Mouse (Mus musculus) NIH3T3 (cell line): ENCODE measurements around the gene Rtn4rl2.
"Not testable (repeated sequence)": the region's sequence is repeated elsewhere in the genome, so short reads cannot be mapped to it uniquely, and the experiment has no call there.

Experiments
- DNase-seq: peaks from one replicate; pipeline ENCODE4 v3.0.0-alpha.2; 2012; ENCODE audit warnings: low read depth

Gene Rtn4rl2

DNA sequence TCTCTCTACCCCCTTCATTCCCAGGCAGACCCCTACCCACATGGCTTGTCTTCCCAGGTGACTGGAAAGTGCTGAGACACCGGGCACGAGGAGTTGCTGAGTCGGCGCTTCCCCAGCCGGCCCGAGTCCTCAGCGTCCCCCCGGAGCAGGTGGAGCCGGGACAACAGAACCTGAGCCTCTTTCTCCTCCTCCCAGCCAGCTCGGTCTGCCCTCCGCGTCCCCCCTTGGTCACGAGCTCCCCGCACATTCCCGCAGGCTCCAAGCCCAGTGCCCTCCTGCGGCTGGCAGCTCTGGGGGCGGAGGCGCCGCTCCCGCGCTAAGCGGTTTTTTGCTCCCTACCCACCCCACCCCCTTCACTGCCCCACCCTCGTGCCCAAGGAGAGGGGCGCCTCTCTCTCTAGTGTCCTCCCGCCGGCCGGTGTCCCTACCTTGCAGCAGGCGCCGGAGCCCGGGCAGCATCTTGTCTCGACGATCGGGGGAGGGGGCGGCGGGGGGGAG, at the start of gene Rtn4rl2:
Rtn4rl2 (minus strand) TSS at position 477 of the 498 bp plus-strand sequence.
- DNase-seq = no peak

DNA sequence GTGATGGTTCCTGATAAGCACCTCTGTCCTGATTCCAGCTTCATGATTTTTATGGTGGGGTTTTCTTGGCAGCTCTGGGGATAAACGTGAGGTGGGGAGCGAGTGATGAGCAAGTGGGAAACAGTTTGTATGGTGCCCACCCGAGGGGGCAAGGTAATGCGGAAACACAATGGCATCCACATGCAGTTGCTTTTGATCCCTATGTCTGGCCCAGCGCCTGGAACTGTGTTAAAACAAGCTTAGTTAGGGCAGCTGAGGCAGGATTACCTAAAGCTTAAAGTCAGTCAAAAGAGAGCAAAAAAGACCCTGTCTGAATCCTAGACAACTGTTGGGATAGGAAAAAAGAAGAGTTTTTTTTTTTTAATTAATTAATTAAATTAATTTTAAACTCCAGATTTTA, 48.6 kb upstream of the Rtn4rl2 start:
- no peak for DNase-seq

DNA sequence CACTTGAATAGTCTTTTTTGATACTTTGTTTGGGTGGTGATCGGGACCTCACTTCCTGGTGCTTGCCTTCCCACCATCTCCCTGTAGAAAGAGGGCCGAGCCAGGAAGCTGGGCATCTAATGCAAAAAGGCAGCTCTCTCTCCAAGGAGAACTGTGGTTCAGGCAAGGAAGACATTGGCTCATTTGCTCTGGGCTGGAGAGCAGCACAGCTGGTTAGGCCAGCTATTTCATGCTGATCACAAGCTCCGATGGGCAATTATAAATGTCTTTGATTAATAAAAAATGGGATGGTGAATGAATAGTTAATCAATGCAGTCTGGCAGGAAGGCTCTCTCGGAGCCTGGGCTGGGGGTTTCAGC, 48.1 kb upstream of the Rtn4rl2 start:
- DNase-seq = no peak

DNA sequence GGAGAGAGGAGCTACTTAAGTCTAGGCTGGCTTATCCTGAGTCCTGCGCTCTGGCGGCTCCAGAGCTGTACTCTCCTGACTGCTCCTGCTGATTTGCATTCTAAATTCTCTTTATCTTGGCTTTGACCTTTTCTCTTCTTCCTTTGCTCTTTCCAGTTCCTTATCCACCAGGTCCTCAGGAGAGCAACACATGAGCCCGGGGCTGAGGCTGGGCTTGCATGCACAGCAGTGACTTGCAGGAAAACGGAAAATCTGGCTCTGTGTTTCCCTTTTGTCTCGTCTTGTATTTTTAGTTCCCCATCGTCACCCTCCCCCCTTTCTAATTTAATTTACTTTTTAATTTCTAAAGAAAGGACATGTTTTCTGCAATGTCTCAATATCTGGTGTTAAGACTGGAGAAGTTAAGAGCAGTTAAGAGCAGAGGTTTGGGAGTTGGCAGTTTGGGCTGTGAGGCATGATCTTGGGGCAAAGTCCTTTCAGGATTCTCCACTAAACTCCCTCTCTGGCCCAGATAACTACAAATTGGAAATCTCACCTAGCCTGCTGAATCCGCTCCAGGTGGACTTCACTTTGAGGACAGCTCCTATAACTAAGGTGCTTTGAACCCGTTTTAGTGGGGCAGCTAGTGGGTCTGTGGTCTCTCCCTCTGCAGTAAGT, 47.6 kb upstream of the Rtn4rl2 start:
- DNase-seq = no peak

DNA sequence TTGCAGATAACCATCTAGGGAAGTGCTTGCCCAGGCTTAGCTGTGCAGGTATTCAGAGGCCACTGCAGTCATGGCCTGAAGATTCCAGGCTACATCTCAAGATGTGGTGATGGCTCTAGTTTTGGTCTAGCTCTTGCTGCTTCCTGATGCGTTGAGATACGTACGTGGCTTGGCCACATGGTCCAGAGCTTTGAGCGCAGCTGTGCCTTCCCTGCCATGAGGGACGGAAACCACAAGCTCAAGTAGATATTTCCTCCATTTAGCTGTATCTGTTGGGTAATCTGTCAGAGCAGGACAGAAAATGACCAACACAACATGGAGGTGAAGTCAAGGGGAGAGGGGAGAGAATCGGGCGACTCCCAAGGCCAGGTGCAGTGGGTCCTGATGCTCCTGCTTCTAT, 43.7 kb upstream of the Rtn4rl2 start:
- no peak for DNase-seq

DNA sequence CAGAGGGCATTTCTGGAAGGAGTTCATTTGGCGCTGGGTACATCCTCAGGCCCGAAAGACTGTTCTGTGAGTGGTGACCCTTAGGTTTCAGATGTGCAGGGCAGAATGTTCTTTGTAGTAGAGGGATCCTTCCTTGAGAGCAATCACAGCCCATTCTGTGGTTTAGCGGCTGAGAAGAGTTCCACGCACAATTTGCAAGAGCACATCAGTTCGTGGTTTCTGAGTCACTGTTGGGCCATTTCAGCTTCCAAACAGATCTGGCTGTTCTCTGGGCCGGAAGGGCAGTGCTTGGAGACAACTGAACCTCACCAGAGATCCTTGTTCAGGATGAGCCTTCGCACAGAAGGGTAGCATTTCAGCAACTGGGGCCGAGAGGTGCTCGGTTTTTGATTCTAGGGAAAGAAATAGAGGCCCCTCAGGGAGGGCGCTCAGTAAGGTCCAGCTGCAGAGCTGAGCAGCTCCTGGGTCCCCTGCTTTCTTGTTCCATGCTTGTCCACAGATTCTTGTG, 33.1 kb upstream of the Rtn4rl2 start:
- DNase-seq = peak; percentile 54

DNA sequence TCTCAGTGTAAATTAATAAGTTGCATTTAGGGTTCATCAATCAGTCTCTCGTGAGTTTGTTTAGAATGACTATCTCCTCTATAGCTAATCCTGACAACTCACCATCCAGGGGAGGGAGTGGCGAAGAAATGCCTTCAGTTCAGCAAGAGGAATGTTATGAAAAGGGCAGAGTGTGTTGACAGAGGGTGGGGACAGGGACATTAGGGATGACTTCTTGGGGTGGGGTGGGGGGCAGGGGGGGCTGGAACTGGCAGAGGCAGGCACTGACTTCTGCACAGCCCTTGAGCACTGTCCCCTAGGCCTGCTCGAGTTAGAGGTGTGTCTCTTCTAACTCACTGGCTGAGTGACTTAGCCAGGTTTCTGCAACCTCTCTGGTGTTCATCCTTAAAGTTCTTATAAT, 31.7 kb upstream of the Rtn4rl2 start:
- no peak for DNase-seq

DNA sequence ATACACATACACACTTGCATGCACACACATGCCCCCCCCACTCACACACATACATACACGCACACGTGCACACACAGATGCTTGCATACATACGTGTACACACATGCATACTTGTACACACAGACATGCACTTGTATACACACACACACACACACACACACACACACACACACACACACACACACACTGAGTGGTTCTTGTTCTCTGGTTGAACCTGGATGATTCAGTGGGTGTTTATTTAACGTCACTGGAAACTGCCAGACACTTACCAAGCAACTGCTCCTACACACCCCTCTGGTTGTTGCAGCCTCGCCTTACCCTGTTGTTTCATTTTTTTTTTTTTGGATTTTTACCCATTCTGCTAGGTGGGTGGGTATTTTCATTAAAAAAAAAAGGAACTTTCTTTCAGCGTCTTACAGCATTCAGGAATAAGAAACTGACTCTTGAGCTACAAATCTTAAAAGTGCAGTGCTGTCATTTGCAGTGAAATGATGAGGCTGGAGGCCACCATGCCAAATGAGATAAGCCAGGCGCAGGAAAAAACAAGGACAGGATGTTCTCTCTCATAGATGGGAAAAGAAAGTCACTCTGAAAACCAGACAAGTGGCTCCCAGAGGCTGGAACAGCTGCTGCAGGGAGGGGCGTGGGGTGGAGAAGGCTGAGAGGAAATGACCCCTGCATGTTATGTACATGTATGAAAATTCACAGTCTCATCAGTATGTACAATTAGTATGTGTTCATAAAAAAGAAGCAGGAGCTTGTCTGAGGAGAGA, 30.2 kb upstream of the Rtn4rl2 start:
- no peak for DNase-seq

DNA sequence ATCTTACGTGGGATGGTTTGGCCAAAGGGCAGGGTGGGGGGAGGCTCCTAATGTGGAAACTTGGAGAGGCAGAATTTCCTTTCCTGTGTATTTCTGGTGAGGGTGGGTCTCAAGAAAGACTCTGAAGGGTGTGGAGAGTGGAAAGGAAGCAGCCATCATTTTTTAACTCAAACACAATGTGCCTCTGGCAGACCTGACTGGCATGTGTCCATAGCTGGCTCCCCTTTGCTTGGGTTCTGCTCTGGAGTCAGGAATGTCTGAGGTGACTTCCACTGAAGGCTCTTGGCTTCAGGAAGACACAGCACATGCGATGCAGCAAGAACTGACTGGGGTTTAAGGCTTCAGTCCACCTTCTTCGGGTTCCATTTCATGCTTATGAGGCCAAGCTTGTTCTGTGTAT, 28.8 kb upstream of the Rtn4rl2 start:
- no peak for DNase-seq

DNA sequence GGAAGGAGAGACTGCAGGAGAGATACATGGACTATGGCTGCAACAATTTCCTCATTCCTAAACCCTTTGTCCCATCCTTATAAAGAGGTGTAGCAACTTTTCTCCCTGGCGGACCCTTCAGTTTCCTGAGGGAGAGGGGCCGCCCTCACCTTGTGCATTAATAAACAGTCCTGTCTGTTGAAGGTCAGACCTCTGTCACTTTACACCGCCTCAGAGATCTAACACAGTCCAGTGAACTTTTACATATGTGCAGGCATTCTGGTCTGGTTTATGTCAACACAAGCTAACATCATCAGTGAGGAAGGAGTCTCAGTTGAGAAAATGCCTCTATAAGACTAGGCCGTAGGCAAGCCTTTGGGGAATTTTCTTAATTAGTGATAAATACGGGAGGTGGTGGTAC, 27.4 kb upstream of the Rtn4rl2 start:
- DNase-seq = no peak

DNA sequence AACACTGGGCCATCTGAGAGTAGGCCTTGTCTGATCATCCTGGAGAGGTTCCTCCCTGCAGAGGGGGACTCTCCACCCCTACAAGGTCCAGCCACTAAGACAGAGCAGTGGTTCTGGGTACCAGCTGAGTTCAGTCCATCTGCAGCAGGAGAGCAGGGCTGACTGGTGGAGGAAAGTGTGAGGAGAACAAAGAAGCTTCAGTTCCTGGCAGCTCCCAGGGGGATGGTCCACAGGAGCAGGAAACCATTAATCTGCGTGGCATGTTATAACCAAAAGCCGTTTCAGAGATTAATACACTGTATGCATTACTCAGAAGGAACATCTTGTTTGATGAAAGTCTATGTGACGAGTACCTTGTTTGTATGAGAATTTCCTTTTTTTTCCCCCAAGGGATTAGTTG, 26.2 kb upstream of the Rtn4rl2 start:
- DNase-seq = peak; percentile 39

DNA sequence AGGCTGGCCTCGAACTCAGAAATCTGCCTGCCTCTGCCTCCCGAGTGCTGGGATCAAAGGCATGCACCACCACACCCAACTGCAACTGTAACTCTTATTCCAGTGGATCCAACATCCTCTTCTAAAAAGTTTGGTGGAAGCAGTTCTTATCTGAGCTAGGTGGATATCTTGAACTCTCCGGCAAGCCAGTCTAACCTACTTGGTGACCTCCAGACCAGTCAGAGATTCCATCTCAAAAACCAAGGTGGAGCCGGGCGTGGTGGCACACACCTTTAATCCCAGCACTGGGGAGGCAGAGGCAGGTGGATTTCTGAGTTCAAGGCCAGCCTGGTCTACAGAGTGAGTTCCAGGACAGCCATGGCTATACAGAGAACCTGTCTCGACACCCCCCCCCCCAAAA, 10.2 kb upstream of the Rtn4rl2 start:
- not testable (repeated sequence) for DNase-seq

DNA sequence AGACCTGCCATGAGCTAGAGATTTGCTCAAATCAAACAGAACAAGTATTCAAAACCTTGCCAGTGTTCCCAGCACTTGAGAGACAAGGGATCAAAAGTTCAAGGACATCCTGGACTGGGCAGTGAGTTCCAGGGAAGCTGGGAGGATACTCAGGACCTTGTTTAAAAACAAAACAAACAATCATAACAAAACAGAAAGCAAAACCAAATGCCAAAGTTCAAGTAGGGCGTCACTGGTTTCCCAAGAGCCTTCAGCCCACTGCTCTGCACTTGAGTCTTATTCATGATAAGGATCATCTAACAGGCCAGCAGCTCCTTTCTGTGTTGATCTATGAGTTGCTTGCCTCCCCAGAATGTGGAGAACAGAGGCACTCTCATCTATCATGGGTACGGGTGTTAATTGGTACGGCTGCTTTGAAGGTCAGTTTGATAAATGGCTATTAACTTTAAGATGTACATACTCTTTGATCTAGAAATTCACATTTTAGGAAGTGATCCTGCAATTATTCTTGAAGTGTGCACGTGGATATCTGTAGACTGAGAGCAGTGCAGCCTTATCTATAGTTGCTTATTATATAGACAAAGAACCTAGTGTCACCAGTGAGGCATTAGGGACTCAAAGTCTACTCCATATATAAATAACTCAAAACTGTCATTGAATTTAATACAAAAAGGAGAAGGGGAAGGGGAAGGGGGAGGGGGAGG, 9.1 kb upstream of the Rtn4rl2 start:
- no peak for DNase-seq

DNA sequence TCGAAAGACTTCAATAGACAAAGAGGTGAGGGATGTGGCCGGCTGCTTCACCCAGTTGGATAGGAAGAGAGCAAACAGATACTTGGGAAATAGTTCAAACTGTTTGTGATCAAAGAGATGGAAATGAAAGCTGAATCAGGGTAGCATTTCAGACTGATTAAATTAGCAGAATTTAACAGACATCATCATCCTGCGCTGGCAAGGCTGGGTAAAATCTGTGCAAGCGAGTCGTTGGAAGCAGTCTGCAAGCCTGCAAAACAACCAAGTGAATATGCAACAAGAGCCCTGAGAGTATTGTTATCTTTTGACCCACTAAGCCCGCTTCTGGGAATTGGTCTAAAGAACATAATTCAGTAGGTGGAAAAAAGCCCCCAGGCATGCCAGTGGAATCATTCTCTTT, 6.8 kb upstream of the Rtn4rl2 start:
- no peak for DNase-seq

DNA sequence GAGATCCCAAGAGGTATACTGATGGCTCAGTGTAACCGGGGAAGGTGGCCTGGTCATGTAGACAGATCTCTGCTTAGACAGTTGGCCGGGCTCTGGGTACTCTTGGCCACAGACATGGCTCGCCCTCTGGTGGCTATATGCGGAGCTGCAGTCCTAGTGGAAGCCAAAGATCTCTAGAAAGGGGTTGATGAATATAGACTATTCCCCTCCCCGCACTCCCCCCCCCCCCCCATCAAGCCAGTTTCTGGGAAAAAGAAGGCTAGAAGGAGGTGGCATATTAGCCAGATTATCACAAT, 3.5 kb upstream of the Rtn4rl2 start:
- peak; percentile 89 for DNase-seq

DNA sequence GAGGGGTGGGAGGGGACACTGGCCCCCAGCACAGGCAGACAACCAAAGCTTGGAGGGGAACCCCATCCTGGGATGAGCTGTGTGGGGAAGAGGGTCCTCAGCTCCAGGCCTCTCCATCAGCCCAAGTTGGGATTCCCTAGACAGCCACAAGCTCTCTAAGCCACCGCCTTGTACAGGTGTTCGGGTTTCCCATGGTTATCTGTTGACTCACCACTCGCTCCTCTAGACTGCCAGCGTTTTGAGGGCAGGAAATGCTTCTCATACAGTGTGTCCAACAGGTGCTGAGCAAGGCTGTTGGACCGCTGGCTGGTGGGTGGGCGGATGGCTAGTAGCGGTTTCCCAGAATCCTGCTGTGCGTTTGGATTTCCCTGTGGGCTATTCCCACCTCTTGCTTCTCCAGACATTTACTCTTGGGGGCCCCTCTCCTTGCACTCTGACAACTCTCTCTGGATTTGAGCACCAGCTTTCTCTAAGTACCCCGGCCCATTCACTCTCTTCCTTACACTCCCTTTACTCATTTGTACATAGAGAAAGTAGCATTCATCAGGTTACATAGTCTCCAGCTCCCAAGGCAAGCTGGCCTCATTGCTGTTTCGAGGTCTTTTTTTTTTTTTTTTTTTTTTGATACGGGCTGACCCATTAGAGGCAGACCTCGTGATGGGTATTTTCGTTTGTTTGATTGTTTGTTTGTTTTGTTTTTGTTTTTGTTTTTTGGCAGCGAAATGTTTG, 3.0 kb upstream of the Rtn4rl2 start:
- DNase-seq = no peak

DNA sequence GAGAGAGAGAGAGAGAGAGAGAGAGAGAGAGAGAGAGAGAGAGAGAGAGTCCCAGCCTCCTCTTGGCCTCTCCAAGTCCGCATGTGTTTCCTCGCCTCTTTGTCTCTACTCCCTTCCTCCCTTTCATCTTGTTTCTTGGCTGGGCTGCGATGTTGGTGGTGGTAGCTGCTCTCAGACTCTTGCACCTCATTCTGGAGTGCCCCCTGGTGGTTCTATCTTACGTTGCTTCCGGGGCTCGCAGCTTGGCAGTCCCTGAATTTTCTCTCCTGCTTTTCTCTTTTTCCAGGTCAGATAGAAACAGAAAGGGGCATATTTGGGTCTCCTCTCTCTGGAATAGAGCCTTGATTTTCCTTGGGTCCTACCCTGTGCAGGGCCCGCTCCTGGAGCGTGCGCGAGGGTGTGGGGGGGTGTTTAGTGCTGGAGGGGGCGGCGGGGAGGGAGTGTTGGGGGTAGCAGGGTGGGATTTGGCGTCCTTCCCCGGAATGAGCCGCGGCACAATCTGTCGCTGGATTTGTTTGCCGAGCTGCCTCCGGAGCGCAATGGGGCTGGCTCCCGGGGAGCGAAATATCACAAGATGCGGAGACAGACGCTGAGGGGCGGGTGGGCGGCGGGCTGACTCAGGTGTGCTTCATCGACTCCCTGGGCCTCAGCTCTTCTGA, 2.3 kb upstream of the Rtn4rl2 start:
- DNase-seq = peak; percentile 94

DNA sequence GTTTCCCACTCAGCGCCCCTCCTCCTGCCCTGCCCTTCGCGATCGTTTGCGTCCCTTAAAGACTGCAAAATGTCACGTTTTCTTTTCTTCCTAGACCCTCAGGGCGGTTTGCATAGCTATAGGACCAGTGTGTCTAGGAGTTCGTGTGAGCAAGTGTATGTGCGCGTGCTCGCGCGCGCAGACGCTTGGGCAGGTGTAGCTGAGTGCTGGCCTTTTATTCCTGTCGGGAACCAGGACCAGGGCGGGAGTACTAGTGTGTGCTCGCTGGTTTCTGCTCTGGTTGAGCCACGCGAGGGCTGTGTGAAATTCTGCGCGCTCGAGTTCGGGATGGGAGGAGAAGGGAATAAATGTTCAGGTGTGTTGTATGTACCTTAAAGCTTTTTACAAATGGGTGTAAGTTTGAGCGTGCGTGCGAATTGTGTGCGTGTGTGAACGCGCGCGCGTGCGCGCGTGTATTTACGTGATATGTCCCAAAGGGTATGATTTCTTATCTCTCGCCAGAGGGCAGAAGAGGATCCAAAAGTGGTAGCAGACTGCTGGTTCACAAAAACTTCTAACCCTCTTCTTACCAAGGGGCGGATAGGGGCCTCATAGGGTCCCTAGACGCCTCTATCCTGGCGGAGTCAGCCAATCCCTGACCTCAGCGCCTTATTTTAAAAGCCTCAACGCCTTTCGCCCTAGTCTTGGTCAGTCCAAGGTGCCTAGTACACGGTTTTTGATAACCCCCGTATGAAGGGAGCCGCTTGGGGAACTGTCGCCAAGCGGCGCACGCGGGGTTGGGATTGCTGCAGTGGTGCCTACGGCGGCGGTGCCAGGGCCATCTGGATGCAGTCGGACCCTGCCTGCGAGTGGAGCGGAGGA, 1.1 kb upstream of the Rtn4rl2 start:
- DNase-seq = peak; percentile 58

DNA sequence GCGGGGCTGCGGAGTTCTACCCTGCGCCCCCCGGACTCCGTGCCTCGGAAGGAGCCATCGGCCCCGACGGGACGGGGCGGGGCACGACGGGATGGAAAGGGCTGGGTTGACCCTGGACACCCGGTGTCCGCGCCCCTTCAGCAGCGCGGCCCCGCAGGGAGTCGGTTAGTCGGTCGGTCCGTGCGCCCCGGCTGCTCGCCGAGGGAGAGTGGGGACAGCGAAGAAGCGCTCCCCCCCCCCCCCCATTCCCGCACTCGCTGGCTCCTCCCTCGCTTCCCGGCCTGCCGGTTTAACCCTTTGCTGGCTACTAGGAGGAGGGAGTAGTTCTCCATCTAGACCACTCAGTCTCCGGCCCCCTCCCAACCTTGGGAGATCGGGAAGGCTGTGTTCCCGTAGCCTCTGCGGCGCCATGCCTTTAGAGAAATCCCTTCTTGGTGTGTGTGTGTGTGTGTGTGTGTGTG, 341 bp upstream of the Rtn4rl2 start:
- no peak for DNase-seq
